Mouse (Mus musculus): ENCODE data around the gene Sprr3. TPM values are rescaled to one million over a fixed set of nuclear protein-coding genes. Genes with fewer than 3 reads are reported as not detected.
"Not testable (repeated sequence)": the region's sequence is repeated elsewhere in the genome, so short reads cannot be mapped to it uniquely, and the experiment has no call there.

The Sprr3 gene
- polyA plus RNA-seq, 2 experiments, result not detected

- Histone ChIP-seq H3K4me3 (ENCODE audit: insufficient read depth in 1 of 2, low read depth in 2 of 2, low read length in 2 of 2) (no peak overlapping the region), H3K4me1 (replicated peaks; ENCODE audit: control insufficient read depth in 2 of 2, insufficient read depth in 2 of 2, low read length in 1 of 2) (no peaks in the 10 kb centered on the region), H3K27ac (no peak overlapping the region), H3K4me2 (ENCODE audit: low read depth) (no peak overlapping the region), H3K9me3 (ENCODE audit: control insufficient read depth, low read length) (no peaks in the 10 kb centered on the region), H3K27me3 (ENCODE audit: control insufficient read depth, insufficient read depth, low read length) (no peaks in the 10 kb centered on the region), H3K36me3 (replicated peaks; ENCODE audit: control insufficient read depth, insufficient read depth, low read depth) (no peaks in the 10 kb centered on the region), H3K9ac (replicated peaks) (no peak overlapping the region)
- ATAC-seq (ENCODE audit: insufficient read depth) (no peak), DNase-seq (ENCODE audit: low read depth in 3 of 3, low spot score in 3 of 3) (no peak)
- 20% methylated on average over 1 of the region's 1 CpGs for WGBS (ENCODE audit: insufficient replicate concordance)
- TF ChIP-seq CTCF (IDR thresholded peaks at IDR 0.05; ENCODE audit: low read depth) (no peak), EP300 (IDR thresholded peaks at IDR 0.05; ENCODE audit: low read depth) (no peak)
Observed at GRCm38 (mm10) chr3:92486307-92486706, 27.8 kb upstream of the Sprr3 start.

GRCm38 (mm10) chr3:92485863-92486262 lies 27.3 kb upstream of the Sprr3 start, which contains the start of gene Sprr1a:
Gene Sprr1a, minus strand, starts transcription at chr3:92485895.
- no peak for TF ChIP-seq EP300 (IDR thresholded peaks at IDR 0.05; ENCODE audit: low read depth)
- no peak for TF ChIP-seq CTCF (IDR thresholded peaks at IDR 0.05; ENCODE audit: low read depth)
- no peak for ATAC-seq (ENCODE audit: insufficient read depth)

GRCm38 (mm10) chr3:92481249-92481648 lies 22.7 kb upstream of the Sprr3 start:
- H3K27ac ChIP-seq; H3K9ac ChIP-seq (replicated peaks); DNase-seq (ENCODE audit: low read depth in 3 of 3, low spot score in 3 of 3); H3K9me3 ChIP-seq (ENCODE audit: control insufficient read depth, low read length); H3K4me3 ChIP-seq (ENCODE audit: insufficient read depth in 1 of 2, low read depth in 2 of 2, low read length in 2 of 2); ATAC-seq (ENCODE audit: insufficient read depth); H3K27me3 ChIP-seq (ENCODE audit: control insufficient read depth, insufficient read depth, low read length); H3K4me1 ChIP-seq (replicated peaks; ENCODE audit: control insufficient read depth in 2 of 2, insufficient read depth in 2 of 2, low read length in 1 of 2); H3K4me2 ChIP-seq (ENCODE audit: low read depth); H3K36me3 ChIP-seq (replicated peaks; ENCODE audit: control insufficient read depth, insufficient read depth, low read depth): not testable (repeated sequence)
- TF ChIP-seq CTCF (IDR thresholded peaks at IDR 0.05; ENCODE audit: low read depth), result 0 out of 2 replicates have a peak, but pooled peaks have one; percentile 14

More at GRCm38 (mm10) chr3:92485863-92486262, 27.3 kb upstream of the Sprr3 start, which contains the start of gene Sprr1a:
- no peaks in the 10 kb centered on the region for H3K36me3 ChIP-seq (replicated peaks; ENCODE audit: control insufficient read depth, insufficient read depth, low read depth)
- H3K4me2 ChIP-seq (ENCODE audit: low read depth), result no peak within 1 kb of the TSS
- H3K9ac ChIP-seq (replicated peaks), result no peak within 1 kb of the TSS
- H3K9me3 ChIP-seq (ENCODE audit: control insufficient read depth, low read length), result no peaks in the 10 kb centered on the region
- DNase-seq (ENCODE audit: low read depth in 3 of 3, low spot score in 3 of 3), result no peak
- H3K27ac ChIP-seq, result no peak within 1 kb of the TSS
- no peak within 1 kb of the TSS for H3K4me3 ChIP-seq (ENCODE audit: insufficient read depth in 1 of 2, low read depth in 2 of 2, low read length in 2 of 2)
- no peaks in the 10 kb centered on the region for H3K27me3 ChIP-seq (ENCODE audit: control insufficient read depth, insufficient read depth, low read length)
- no peaks in the 10 kb centered on the region for H3K4me1 ChIP-seq (replicated peaks; ENCODE audit: control insufficient read depth in 2 of 2, insufficient read depth in 2 of 2, low read length in 1 of 2)

- DNase-seq (ENCODE audit: low read depth in 3 of 3, low spot score in 3 of 3) (no peak), ATAC-seq (ENCODE audit: insufficient read depth) (no peak)
- no peaks in the 10 kb centered on the region for H3K27me3 ChIP-seq (ENCODE audit: control insufficient read depth, insufficient read depth, low read length)
- H3K4me1 ChIP-seq (replicated peaks; ENCODE audit: control insufficient read depth in 2 of 2, insufficient read depth in 2 of 2, low read length in 1 of 2), result no peaks in the 10 kb centered on the region
- TF ChIP-seq CTCF (IDR thresholded peaks at IDR 0.05; ENCODE audit: low read depth) (no peak), EP300 (IDR thresholded peaks at IDR 0.05; ENCODE audit: low read depth) (no peak)
- H3K4me3 ChIP-seq (ENCODE audit: insufficient read depth in 1 of 2, low read depth in 2 of 2, low read length in 2 of 2), result no peak overlapping the region
- no peak overlapping the region for H3K27ac ChIP-seq
- 38% methylated on average over 2 of the region's 2 CpGs for WGBS (ENCODE audit: insufficient replicate concordance)
- H3K4me2 ChIP-seq (ENCODE audit: low read depth), result no peak overlapping the region
- no peaks in the 10 kb centered on the region for H3K36me3 ChIP-seq (replicated peaks; ENCODE audit: control insufficient read depth, insufficient read depth, low read depth)
- no peaks in the 10 kb centered on the region for H3K9me3 ChIP-seq (ENCODE audit: control insufficient read depth, low read length)
- no peak overlapping the region for H3K9ac ChIP-seq (replicated peaks)
Observed at GRCm38 (mm10) chr3:92470111-92470510, 11.6 kb upstream of the Sprr3 start.

GRCm38 (mm10) chr3:92467424-92467823 lies 8.9 kb upstream of the Sprr3 start:
- no peaks in the 10 kb centered on the region for H3K4me1 ChIP-seq (replicated peaks; ENCODE audit: control insufficient read depth in 2 of 2, insufficient read depth in 2 of 2, low read length in 1 of 2)
- ATAC-seq (ENCODE audit: insufficient read depth) (no peak), DNase-seq (ENCODE audit: low read depth in 3 of 3, low spot score in 3 of 3) (no peak)
- TF ChIP-seq CTCF (IDR thresholded peaks at IDR 0.05; ENCODE audit: low read depth) (no peak), EP300 (IDR thresholded peaks at IDR 0.05; ENCODE audit: low read depth) (no peak)
- no peaks in the 10 kb centered on the region for H3K36me3 ChIP-seq (replicated peaks; ENCODE audit: control insufficient read depth, insufficient read depth, low read depth)
- no peak overlapping the region for H3K9ac ChIP-seq (replicated peaks)
- no peak overlapping the region for H3K4me3 ChIP-seq (ENCODE audit: insufficient read depth in 1 of 2, low read depth in 2 of 2, low read length in 2 of 2)
- H3K27ac ChIP-seq, result no peak overlapping the region
- H3K4me2 ChIP-seq (ENCODE audit: low read depth), result no peak overlapping the region
- no peaks in the 10 kb centered on the region for H3K9me3 ChIP-seq (ENCODE audit: control insufficient read depth, low read length)
- H3K27me3 ChIP-seq (ENCODE audit: control insufficient read depth, insufficient read depth, low read length), result no peaks in the 10 kb centered on the region
